Mouse (Mus musculus): Measurements from ENCODE around the gene Sobp.

DNA sequence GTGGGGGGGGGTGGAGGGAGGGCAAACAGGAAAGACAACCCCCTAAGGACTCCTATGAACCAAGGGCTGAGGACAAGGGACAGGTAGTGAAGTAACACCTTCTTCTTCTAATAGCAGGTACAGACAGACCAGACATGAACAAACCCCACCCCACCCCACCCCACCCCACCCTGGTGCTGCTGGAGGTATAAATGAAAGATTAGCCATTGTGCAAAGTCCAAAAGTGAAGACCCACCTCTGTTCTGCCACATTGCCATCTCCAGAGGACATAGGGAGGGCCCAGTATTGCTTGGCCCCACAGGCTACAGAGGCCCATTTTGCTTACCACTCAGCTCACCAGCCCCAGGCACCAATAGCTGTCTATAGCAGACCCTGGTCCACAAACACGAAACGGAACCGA, 219.1 kb downstream of the Sobp start:
- TF ChIP-seq CTCF (IDR thresholded peaks at IDR 0.05; ENCODE audit: low read depth) (no peak), EP300 (IDR thresholded peaks at IDR 0.05; ENCODE audit: low read depth) (no peak)
